Mouse (Mus musculus): ENCODE data around the gene Gsta2.
A peak's percentile ranks its signal among the peaks of the same experiment; 100 is the strongest.
"Not testable (repeated sequence)": the region's sequence is repeated elsewhere in the genome, so short reads cannot be mapped to it uniquely, and the experiment has no call there.

The Gsta2 gene

DNA sequence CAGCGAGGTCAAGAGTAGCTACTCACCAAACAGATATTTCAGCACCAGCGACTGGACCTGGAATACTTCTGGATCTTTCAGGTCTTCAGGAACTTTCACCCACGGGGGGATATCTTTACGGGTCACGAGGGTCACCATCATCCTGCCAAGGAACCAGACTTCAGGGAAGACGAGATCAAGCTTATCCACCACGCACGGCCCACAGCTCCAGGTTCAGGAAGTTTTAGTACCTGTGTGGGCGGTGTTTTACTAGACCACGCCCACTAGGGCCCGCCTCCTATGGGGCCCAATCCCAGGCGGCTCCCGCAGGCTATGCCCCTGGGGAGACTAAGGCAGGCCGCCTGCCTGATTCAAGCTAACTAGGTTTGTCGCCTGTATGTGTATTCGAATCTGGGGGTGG, 12.4 kb upstream of the Gsta2 start, which contains the start of gene Dppa5a:
Gene Dppa5a (minus strand): TSS at position 219 of the 400 bp plus-strand sequence.
- DNase-seq (ENCODE audit: low read depth in 2 of 2, low spot score in 2 of 2): not testable (repeated sequence)

GRCm38 (mm10) chr9:78365850-78366544, 10.4 kb upstream of the Gsta2 start:
- DNase-seq (ENCODE audit: low read depth in 2 of 2, low spot score in 2 of 2): no peak

DNA sequence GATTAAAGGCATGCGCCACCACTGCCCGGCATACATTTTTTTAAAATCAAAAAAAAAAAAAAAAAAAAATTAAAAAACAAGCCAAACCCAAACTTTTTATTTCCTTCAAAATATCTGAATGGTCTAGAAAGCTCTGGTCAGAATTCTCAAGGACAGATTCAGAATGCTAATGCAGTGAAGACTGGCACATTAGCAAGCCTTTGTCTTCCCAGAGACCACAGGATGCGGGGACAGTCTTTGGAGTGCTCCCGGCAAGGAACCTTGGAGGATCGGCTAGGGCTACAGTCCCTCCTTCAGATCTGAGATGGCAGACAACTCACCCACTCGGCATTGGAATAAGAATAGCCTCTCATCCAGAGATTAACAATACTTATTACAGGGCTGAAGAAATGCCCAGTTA, 9.1 kb upstream of the Gsta2 start:
- DNase-seq (ENCODE audit: low read depth in 2 of 2, low spot score in 2 of 2): no peak

- DNase-seq (ENCODE audit: low read depth in 2 of 2, low spot score in 2 of 2): no peak
Observed at GRCm38 (mm10) chr9:78363374-78363773, 7.8 kb upstream of the Gsta2 start.

DNA sequence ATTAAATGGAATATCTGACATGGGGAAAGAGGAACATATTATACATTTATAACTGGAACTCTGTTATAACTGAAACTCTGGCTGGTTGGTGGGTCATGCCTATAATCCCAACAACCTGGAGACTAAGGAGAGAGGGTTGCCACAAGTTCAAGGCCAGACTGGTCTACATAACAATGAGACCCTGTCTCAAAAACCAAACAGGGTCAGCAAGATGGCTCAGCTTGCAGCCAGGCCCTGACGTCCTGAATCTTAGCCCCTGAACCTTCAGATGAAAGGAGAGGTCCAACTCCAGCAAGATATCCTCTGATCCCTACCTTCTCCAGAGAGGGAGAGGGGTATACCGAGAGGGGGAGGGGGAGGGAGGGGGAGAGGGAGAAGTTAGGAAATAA, 4.9 kb upstream of the Gsta2 start:
- DNase-seq (ENCODE audit: low read depth in 2 of 2, low spot score in 2 of 2): no peak

DNA sequence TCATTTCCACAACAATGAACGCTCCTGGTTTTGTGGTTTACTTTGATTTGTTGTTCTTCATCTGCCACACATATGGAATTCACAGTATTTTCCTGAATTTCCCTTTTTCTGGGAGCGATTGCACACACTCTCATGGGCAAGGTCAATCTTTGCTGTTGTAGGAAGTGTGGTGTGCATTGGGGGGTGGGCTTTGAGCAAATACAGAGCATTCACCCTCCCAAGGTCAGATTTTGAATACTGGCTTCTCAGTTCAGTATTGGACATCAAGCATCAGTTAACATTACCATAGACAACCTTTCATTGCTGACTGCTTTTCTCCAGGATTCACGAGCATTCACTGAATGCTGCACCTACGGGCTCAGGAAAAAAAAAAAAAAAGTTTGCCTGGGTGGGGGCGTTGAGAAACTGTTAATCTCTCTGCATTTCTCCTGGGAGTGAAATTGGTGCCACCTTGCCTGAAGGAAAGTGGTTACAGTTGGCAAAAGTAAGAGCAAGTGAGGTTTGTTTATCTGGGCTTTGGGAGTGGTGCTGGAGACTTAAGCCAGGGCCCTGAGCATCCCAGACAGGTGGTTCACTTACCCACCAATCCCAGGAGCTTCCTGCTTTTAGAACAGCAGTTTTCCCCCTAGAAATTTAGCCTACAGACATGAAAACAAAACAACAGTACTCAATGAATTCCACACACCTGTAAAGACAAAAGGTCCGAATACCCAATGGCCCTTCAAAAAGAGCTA, 4.3 kb upstream of the Gsta2 start:
- no peak for DNase-seq (ENCODE audit: low read depth in 2 of 2, low spot score in 2 of 2)

DNA sequence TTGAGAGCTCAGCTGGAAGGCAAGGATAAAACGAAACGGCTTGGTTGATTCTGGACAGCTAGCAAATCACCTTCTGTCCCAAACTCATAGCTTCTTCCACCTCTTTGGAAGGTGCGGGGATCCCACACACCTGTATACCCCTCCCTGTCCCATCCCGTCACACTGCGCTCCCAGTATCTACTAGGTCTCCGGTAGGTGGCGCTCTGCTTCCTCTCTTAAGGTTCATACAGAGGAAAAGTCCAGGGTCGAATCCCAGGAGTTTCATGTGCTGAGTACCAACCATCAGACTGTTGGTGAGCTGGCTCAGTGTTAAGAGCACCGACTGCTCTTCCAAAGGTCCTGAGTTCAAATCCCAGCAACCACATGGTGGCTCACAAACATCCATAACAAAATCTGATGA, 2.5 kb upstream of the Gsta2 start:
- peak; percentile 19 to 28 for DNase-seq (ENCODE audit: low read depth in 2 of 2, low spot score in 2 of 2)

- no peak for DNase-seq (ENCODE audit: low read depth in 2 of 2, low spot score in 2 of 2)
Observed at GRCm38 (mm10) chr9:78354665-78355578, 666 bp downstream of the Gsta2 start.

DNA sequence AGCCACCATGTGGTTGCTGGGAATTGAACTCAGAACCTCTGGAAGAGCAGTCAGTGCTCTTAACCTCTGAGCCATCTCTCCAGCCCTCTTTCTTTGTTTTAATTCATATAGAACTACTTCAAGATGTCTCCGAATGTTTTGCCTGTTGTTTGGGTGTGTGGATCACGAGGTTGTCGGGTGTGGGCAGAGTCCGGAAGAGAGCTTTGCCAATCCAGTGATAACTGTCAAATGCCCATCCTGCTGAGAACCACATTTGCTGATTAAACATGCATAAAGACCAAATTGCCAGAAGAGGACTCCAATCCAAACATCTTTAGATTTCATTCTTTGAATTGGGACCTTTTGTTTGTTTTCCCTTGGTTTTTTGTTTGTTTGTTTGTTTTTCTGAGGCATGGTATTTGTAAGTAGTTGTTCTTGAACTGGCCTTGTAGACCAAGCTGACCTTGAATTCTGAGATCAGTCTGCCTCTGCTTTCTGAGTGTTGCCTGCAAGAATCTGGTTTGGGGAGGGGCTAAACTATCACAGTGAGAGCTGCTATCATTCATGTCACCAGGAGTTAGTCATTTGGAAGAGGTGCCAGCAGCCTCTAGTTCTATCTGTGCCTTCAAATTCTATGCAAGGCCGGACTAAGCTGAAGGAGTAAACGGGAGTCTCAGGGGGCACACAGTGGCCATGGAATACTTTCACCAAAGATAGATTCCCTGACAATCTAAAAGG, 3.9 kb downstream of the Gsta2 start:
- DNase-seq (ENCODE audit: low read depth in 2 of 2, low spot score in 2 of 2): no peak

- not testable (repeated sequence) for DNase-seq (ENCODE audit: low read depth in 2 of 2, low spot score in 2 of 2)
Observed at GRCm38 (mm10) chr9:78350007-78350406, 5.6 kb downstream of the Gsta2 start.

DNA sequence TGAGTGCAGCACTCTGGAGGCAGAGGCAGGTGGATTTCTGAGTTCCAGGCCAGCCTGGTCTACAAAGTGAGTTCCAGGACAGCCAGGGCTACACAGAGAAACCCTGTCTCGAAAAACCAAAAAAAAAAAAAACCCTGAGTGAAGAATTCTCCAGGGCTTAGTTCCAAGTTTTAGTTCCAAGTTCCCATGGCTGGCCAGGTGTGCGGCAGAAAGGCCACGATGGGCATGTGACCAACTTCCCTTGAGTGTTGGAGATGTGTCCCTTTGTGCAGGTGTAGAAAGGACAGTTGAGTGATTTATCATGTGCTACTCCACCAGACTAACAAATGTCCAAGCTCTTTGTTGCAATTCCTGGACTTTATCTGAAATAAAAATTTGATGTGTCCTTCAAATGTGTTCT, 6.4 kb downstream of the Gsta2 start:
- DNase-seq (ENCODE audit: low read depth in 2 of 2, low spot score in 2 of 2): not testable (repeated sequence)

- DNase-seq (ENCODE audit: low read depth in 2 of 2, low spot score in 2 of 2): not testable (repeated sequence)
Observed at GRCm38 (mm10) chr9:78348206-78349004, 7.2 kb downstream of the Gsta2 start.

DNA sequence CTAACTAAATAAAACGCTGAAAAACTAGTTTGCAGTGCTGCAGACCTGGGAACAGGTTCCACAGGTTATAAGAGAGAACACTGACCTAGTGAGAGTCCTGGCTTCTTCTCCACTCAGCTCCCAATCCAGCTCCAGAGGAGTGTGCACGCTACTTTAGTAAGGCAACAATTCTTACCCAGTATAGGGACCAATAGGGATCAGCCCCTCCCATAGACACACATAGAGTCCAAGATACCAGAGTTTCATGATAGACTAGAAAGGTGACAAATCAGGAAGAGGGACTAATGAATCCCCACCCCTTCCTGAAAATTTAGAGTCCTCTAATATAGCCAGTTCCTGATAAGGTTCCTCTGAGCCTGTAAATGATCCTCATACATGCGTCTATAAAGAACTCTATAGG, 8.6 kb downstream of the Gsta2 start:
- no peak for DNase-seq (ENCODE audit: low read depth in 2 of 2, low spot score in 2 of 2)

DNA sequence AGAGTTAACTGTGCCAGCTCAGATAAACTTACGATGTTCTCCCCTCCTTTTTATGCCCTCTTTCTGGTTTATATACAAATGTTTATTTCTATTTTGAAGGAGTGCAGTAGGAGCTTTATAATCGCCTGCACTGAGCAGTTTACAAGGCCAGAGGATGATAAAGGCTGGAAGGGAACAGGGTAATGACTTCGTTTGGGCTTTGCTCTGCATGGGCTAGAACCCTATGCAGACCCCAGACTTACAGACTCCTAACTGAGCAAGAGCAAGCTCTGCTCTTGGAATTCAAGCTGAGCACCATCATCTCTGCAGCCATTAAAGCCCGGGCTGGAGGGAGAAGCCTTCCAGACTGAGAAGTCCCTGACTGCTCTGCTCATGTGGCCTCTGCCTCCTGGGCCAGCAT, 10.4 kb downstream of the Gsta2 start:
- DNase-seq (ENCODE audit: low read depth in 2 of 2, low spot score in 2 of 2): not testable (repeated sequence)

DNA sequence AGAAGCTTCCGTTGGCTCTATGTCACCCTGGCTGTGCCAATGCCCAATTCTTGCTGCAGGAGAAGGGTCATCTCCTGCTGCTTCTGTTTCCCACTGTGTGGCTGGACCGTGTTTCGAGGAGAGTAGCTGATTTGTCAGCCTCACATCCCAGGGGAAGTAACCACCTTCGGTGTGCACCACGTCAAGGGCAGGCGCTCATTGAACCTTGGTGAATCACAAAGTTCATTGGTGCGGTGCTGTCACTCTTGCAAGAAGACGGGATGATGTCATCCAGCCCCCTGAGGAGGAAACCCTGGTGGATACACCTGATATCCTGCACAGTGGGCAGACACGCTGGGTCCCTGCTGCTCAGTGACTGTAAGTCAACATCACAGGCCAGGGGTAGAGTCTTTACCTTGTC, 12.5 kb downstream of the Gsta2 start:
- DNase-seq (ENCODE audit: low read depth in 2 of 2, low spot score in 2 of 2): not testable (repeated sequence)

GRCm38 (mm10) chr9:78342494-78342893, 13.1 kb downstream of the Gsta2 start:
- DNase-seq (ENCODE audit: low read depth in 2 of 2, low spot score in 2 of 2): not testable (repeated sequence)

- DNase-seq (ENCODE audit: low read depth in 2 of 2, low spot score in 2 of 2): peak; percentile 13 to 31
Observed at GRCm38 (mm10) chr9:78340324-78340723, 15.3 kb downstream of the Gsta2 start.

GRCm38 (mm10) chr9:78337050-78337449, 18.5 kb downstream of the Gsta2 start:
- not testable (repeated sequence) for DNase-seq (ENCODE audit: low read depth in 2 of 2, low spot score in 2 of 2)

DNA sequence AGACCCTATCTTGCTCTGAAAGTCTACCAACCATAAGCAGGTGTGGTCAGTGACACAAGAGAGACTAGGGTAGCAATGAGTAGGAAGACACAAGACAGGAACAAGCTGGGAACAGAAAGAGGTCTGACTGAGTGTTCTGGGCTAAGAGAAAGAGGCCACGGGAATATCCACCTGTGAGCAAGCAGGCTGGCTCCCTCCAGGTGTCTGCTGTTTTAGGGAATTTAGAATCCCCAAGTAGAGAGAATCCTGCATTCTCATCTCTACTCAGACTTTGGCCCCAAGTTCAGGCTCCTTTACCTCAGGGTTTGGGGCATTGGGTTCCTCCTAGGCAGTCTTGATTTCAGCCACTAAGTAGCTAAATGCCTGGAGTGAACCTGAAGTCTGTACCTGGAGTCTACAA, 28.3 kb downstream of the Gsta2 start, which contains the start of gene Omt2b:
Gene Omt2b (plus strand): TSS at position 301 of the 400 bp plus-strand sequence.
- DNase-seq (ENCODE audit: low read depth in 2 of 2, low spot score in 2 of 2): not testable (repeated sequence)

- no peak for DNase-seq (ENCODE audit: low read depth in 2 of 2, low spot score in 2 of 2)
Observed at GRCm38 (mm10) chr9:78319499-78319898, 36.1 kb downstream of the Gsta2 start.

All from CD8-positive naive resting alpha-beta T cell, adult 2 months (primary cell).